Mouse (Mus musculus): Measurements from ENCODE around the gene Oaz1.

GRCm38 (mm10) chr10:80813366-80813765 is 13.1 kb upstream of the Oaz1 start, which contains the start of gene Jsrp1:
- TF ChIP-seq CTCF (IDR thresholded peaks at IDR 0.05; ENCODE audit: low read depth, low read length), result no peak
- TF ChIP-seq POLR2A (IDR thresholded peaks at IDR 0.05; ENCODE audit: borderline replicate concordance, low read depth, low read length), result no peak
